Mouse (Mus musculus): ENCODE results near the gene Phf24. TPM values are rescaled to one million over a fixed set of nuclear protein-coding genes. Genes with fewer than 3 reads are reported as not detected.

The Phf24 gene
- polyA plus RNA-seq, 1 experiment, result not detected

DNA sequence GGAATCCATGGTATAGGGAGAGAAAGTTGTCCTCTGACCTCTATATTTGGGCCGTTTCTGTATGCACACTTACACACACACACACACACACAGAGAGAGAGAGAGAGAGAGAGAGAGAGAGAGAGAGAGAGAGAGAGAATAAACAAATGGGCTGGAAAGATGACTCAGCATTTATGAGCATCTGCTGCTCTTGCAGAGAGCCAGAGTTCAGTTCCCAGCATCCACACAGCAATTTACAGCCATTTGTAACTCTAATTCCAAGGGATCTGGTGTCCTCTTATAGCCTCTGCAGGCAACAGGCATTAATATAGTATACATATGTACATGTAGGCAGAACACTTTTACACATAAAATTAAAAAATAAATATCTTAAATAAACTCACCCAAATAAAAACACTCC is 12.5 kb upstream of the Phf24 start:
- H3K36me3 ChIP-seq (ENCODE audit: control insufficient read depth, insufficient read depth), result no peaks in the 10 kb centered on the region
- TF ChIP-seq MYOD1 (IDR thresholded peaks at IDR 0.05; ENCODE audit: control insufficient read depth in 1 of 3, insufficient read length in 2 of 3, low read depth in 2 of 3) (no peak), CEBPB (IDR thresholded peaks at IDR 0.05; ENCODE audit: insufficient read depth, poor library complexity, severe bottlenecking) (no peak), MYOG (IDR thresholded peaks at IDR 0.05; ENCODE audit: control insufficient read depth in 1 of 3, insufficient read depth in 1 of 3, insufficient read length in 2 of 3, low read depth in 2 of 3) (no peak), REST (IDR thresholded peaks at IDR 0.05; ENCODE audit: insufficient read depth, insufficient read length) (no peak), E2F4 (IDR thresholded peaks at IDR 0.05; ENCODE audit: insufficient read depth) (no peak), USF1 (IDR thresholded peaks at IDR 0.05; ENCODE audit: low read depth) (no peak), POLR2A (IDR thresholded peaks at IDR 0.05; ENCODE audit: insufficient read length, low read depth) (no peak), SRF (IDR thresholded peaks at IDR 0.05; ENCODE audit: control insufficient read depth, insufficient read length, low read depth) (no peak)
- H3K79me2 ChIP-seq (ENCODE audit: control insufficient read depth, insufficient read depth), result no peaks in the 10 kb centered on the region
- no peak overlapping the region for H3ac ChIP-seq (ENCODE audit: control insufficient read depth, insufficient read length)
- no peak overlapping the region for H3K4me3 ChIP-seq
- no peak overlapping the region for H3K4me2 ChIP-seq (ENCODE audit: low read depth)
- peaks cover 29% of the 10 kb centered on the region for H3K27me3 ChIP-seq (ENCODE audit: control insufficient read depth, insufficient read depth, insufficient read length)

DNA sequence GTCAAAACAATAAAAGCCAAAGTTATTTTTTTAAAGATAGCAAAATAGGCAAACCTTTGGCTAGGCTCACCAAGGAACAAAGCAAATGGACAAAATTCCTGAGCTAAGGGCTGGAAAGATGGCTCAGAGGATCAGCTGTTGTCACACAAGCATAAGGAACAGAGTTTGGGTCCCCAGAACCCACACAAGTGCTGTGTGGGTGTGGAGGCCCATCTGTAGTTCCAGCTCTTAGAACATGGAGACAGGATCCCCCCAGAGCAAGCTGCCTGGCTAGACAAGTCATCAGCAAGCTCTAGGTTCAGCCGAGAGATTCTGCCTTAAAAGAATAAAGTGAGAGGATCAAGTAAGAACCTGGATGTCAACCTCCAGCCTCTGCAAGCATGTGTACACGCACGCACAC is 11.9 kb upstream of the Phf24 start:
- H3K79me2 ChIP-seq (ENCODE audit: control insufficient read depth, insufficient read depth), result no peaks in the 10 kb centered on the region
- H3ac ChIP-seq (ENCODE audit: control insufficient read depth, insufficient read length), result no peak overlapping the region
- no peak overlapping the region for H3K4me2 ChIP-seq (ENCODE audit: low read depth)
- TF ChIP-seq E2F4 (IDR thresholded peaks at IDR 0.05; ENCODE audit: insufficient read depth) (no peak), USF1 (IDR thresholded peaks at IDR 0.05; ENCODE audit: low read depth) (no peak), CEBPB (IDR thresholded peaks at IDR 0.05; ENCODE audit: insufficient read depth, poor library complexity, severe bottlenecking) (no peak), SRF (IDR thresholded peaks at IDR 0.05; ENCODE audit: control insufficient read depth, insufficient read length, low read depth) (no peak)
- peaks cover 23% of the 10 kb centered on the region for H3K27me3 ChIP-seq (ENCODE audit: control insufficient read depth, insufficient read depth, insufficient read length)
- H3K36me3 ChIP-seq (ENCODE audit: control insufficient read depth, insufficient read depth), result no peaks in the 10 kb centered on the region
- no peak overlapping the region for H3K4me3 ChIP-seq

GRCm38 (mm10) chr4:42904966-42905365 is 11.5 kb upstream of the Phf24 start:
- H3K4me3 ChIP-seq, result no peak overlapping the region
- TF ChIP-seq TCF12 (IDR thresholded peaks at IDR 0.05; ENCODE audit: insufficient read depth, poor library complexity, severe bottlenecking) (no peak), MAX (IDR thresholded peaks at IDR 0.05; ENCODE audit: low read depth) (no peak), POLR2A (IDR thresholded peaks at IDR 0.05; ENCODE audit: insufficient read length, low read depth) (no peak)
- no peaks in the 10 kb centered on the region for H3K36me3 ChIP-seq (ENCODE audit: control insufficient read depth, insufficient read depth)
- no peak overlapping the region for H3ac ChIP-seq (ENCODE audit: control insufficient read depth, insufficient read length)
- H3K4me2 ChIP-seq (ENCODE audit: low read depth), result no peak overlapping the region
- peaks cover 23% of the 10 kb centered on the region for H3K27me3 ChIP-seq (ENCODE audit: control insufficient read depth, insufficient read depth, insufficient read length)
- H3K79me2 ChIP-seq (ENCODE audit: control insufficient read depth, insufficient read depth), result no peaks in the 10 kb centered on the region

DNA sequence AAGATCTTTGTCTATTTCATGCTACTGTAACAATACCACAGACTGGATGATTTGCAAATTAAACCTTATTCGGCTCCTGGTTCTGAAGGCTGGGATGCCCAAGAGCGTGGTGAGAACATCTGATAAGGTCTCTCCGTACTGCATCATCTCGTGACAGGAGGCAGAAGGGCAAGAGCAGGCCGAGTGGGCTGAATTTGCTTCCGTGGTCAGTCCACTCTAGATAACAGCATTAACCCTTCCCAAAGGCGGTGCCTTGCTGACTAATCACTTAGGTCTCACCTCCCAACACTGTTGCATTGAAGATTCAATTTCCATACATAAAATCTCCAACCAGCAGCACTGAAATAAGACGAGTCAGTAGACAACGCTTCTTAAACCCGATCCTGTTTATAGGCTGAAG is 3.1 kb upstream of the Phf24 start:
- no peak overlapping the region for H3K4me3 ChIP-seq
- no peaks in the 10 kb centered on the region for H3K79me2 ChIP-seq (ENCODE audit: control insufficient read depth, insufficient read depth)
- peaks cover 33% of the 10 kb centered on the region for H3K27me3 ChIP-seq (ENCODE audit: control insufficient read depth, insufficient read depth, insufficient read length)
- H3K36me3 ChIP-seq (ENCODE audit: control insufficient read depth, insufficient read depth), result no peaks in the 10 kb centered on the region
- H3ac ChIP-seq (ENCODE audit: control insufficient read depth, insufficient read length), result no peak overlapping the region
- no peak overlapping the region for H3K4me2 ChIP-seq (ENCODE audit: low read depth)
- TF ChIP-seq REST (IDR thresholded peaks at IDR 0.05; ENCODE audit: insufficient read depth, insufficient read length) (no peak), MYOG (IDR thresholded peaks at IDR 0.05; ENCODE audit: control insufficient read depth in 1 of 3, insufficient read depth in 1 of 3, insufficient read length in 2 of 3, low read depth in 2 of 3) (no peak), SRF (IDR thresholded peaks at IDR 0.05; ENCODE audit: control insufficient read depth, insufficient read length, low read depth) (no peak), TCF12 (IDR thresholded peaks at IDR 0.05; ENCODE audit: insufficient read depth, poor library complexity, severe bottlenecking) (no peak), POLR2AphosphoS2 (IDR thresholded peaks at IDR 0.05; ENCODE audit: insufficient read length, low read depth) (no peak), TCF3 (IDR thresholded peaks at IDR 0.05; ENCODE audit: insufficient read length, low read depth) (no peak)

GRCm38 (mm10) chr4:42915311-42915710 is 1.1 kb upstream of the Phf24 start:
- Histone ChIP-seq H3ac (ENCODE audit: control insufficient read depth, insufficient read length) (no peak overlapping the region), H3K4me3 (no peak overlapping the region), H3K79me2 (ENCODE audit: control insufficient read depth, insufficient read depth) (no peaks in the 10 kb centered on the region), H3K36me3 (ENCODE audit: control insufficient read depth, insufficient read depth) (no peaks in the 10 kb centered on the region), H3K4me2 (ENCODE audit: low read depth) (no peak overlapping the region), H3K27me3 (ENCODE audit: control insufficient read depth, insufficient read depth, insufficient read length) (peaks cover 39% of the 10 kb centered on the region)
- no peak for TF ChIP-seq SRF (IDR thresholded peaks at IDR 0.05; ENCODE audit: control insufficient read depth, insufficient read length, low read depth)
- no peak for TF ChIP-seq MYOD1 (IDR thresholded peaks at IDR 0.05; ENCODE audit: control insufficient read depth in 1 of 3, insufficient read length in 2 of 3, low read depth in 2 of 3)
- TF ChIP-seq POLR2A (IDR thresholded peaks at IDR 0.05; ENCODE audit: insufficient read length, low read depth), result no peak
- no peak for TF ChIP-seq POLR2AphosphoS2 (IDR thresholded peaks at IDR 0.05; ENCODE audit: insufficient read length, low read depth)
- TF ChIP-seq TCF12 (IDR thresholded peaks at IDR 0.05; ENCODE audit: insufficient read depth, poor library complexity, severe bottlenecking), result no peak
- no peak for TF ChIP-seq CEBPB (IDR thresholded peaks at IDR 0.05; ENCODE audit: insufficient read depth, poor library complexity, severe bottlenecking)
- no peak for TF ChIP-seq MYOG (IDR thresholded peaks at IDR 0.05; ENCODE audit: control insufficient read depth in 1 of 3, insufficient read depth in 1 of 3, insufficient read length in 2 of 3, low read depth in 2 of 3)
- TF ChIP-seq MAX (IDR thresholded peaks at IDR 0.05; ENCODE audit: low read depth), result no peak
- TF ChIP-seq E2F4 (IDR thresholded peaks at IDR 0.05; ENCODE audit: insufficient read depth), result no peak
- TF ChIP-seq USF1 (IDR thresholded peaks at IDR 0.05; ENCODE audit: low read depth), result no peak
- no peak for TF ChIP-seq REST (IDR thresholded peaks at IDR 0.05; ENCODE audit: insufficient read depth, insufficient read length)
- TF ChIP-seq TCF3 (IDR thresholded peaks at IDR 0.05; ENCODE audit: insufficient read length, low read depth), result no peak

Measured in myocyte (in vitro differentiated cells).